In genomic region chr2:147877543-147877904, GRCm38 (mm10) we compare ENCODE assay signal across 8 mouse cellular contexts.
DNase-seq lines count a peak whose midpoint lies in the region; ATAC-seq lines count a peak whose summit lies in the region.
"Had no signal": no experiment of that assay in that cellular context is flagged by ENCODE, and none has a peak within 500 bp of the region (broad histone marks: within the 10 kb centered on the region; RNA-seq: fewer than 3 reads in every experiment).

No protein-coding gene starts in this region.

- H3K36me3 ChIP-seq in lung, embryonic 15.5 days = no peaks in the 10 kb centered on the region
- no peaks in the 10 kb centered on the region for H3K36me3 ChIP-seq in forebrain, embryonic 16.5 days (ENCODE audit: control insufficient read depth, insufficient read depth)
- no peaks in the 10 kb centered on the region for H3K36me3 ChIP-seq in liver, embryonic 12.5 days
- H3K36me3 ChIP-seq in stomach, embryonic 16.5 days (ENCODE audit: control insufficient read depth, insufficient read depth, low read length) = no peaks in the 10 kb centered on the region

- H3K4me3 ChIP-seq in lung, embryonic 15.5 days = peak overlapping the region; percentile 38
- peak overlapping the region; percentile 44 for H3K4me3 ChIP-seq in forebrain, embryonic 16.5 days (replicated peaks; ENCODE audit: low read length)
- H3K4me3 ChIP-seq in liver, embryonic 12.5 days = peak overlapping the region; percentile 33; the same call in 1 of the 2 replicates
- peak overlapping the region; percentile 47 for H3K4me3 ChIP-seq in stomach, embryonic 16.5 days (replicated peaks; ENCODE audit: low read length)
- H3K4me3 ChIP-seq: erythroblast, embryonic 14.5 days had no signal

- DNase-seq in lung, postnatal 14 days = no peak
- no peak for DNase-seq in adrenal gland, postnatal 10 days

- H3K4me1 ChIP-seq in lung, embryonic 15.5 days = peaks cover 18% of the 10 kb centered on the region
- H3K4me1 ChIP-seq in forebrain, embryonic 16.5 days (replicated peaks; ENCODE audit: control insufficient read depth, insufficient read depth, low read length) = peaks cover 22% of the 10 kb centered on the region
- no peaks in the 10 kb centered on the region for H3K4me1 ChIP-seq in liver, embryonic 12.5 days
- peaks cover 11% of the 10 kb centered on the region for H3K4me1 ChIP-seq in stomach, embryonic 16.5 days (ENCODE audit: control insufficient read depth, insufficient read depth, low read length)

- no peaks in the 10 kb centered on the region for H3K27me3 ChIP-seq in lung, embryonic 15.5 days
- H3K27me3 ChIP-seq in forebrain, embryonic 16.5 days (replicated peaks; ENCODE audit: control insufficient read depth, insufficient read depth, low read length) = peaks cover 5% of the 10 kb centered on the region; the same call in 1 of the 2 replicates
- peaks cover 7% of the 10 kb centered on the region; the same call in 1 of the 2 replicates for H3K27me3 ChIP-seq in liver, embryonic 12.5 days (replicated peaks)
- H3K27me3 ChIP-seq in stomach, embryonic 16.5 days (ENCODE audit: control insufficient read depth, insufficient read depth, low read length) = no peaks in the 10 kb centered on the region

- ATAC-seq in lung, embryonic 15.5 days (ENCODE audit: borderline replicate concordance, extremely low read depth, low FRiP score, low TSS enrichment) = no peak
- no peak for ATAC-seq in forebrain, embryonic 16.5 days
- no peak for ATAC-seq in liver, embryonic 12.5 days
- ATAC-seq in stomach, embryonic 16.5 days (ENCODE audit: insufficient read depth, low FRiP score) = no peak
- ATAC-seq in granulocyte monocyte progenitor cell, adult 5-6 weeks (replicated peaks; ENCODE audit: poor library complexity, severe bottlenecking) = no peak

- 9% methylated on average over 4 of the region's 4 CpGs for WGBS in lung, embryonic 15.5 days
- WGBS in forebrain, embryonic 16.5 days = 2% methylated on average over 4 of the region's 4 CpGs
- 24% methylated on average over 4 of the region's 4 CpGs for WGBS in liver, embryonic 12.5 days (ENCODE audit: insufficient replicate concordance)
- WGBS in stomach, embryonic 16.5 days = 5% methylated on average over 4 of the region's 4 CpGs

- peak overlapping the region; percentile 72 for H3K4me2 ChIP-seq in lung, embryonic 15.5 days
- peak overlapping the region; percentile 69 for H3K4me2 ChIP-seq in forebrain, embryonic 16.5 days (ENCODE audit: low read length)
- H3K4me2 ChIP-seq in liver, embryonic 12.5 days = peak overlapping the region; percentile 52
- H3K4me2 ChIP-seq in stomach, embryonic 16.5 days (ENCODE audit: low read depth, low read length) = peak overlapping the region; percentile 59

- H3K27ac ChIP-seq in lung, embryonic 15.5 days = peak overlapping the region; percentile 77
- H3K27ac ChIP-seq in forebrain, embryonic 16.5 days (ENCODE audit: low read length) = no peak overlapping the region
- no peak overlapping the region for H3K27ac ChIP-seq in liver, embryonic 12.5 days
- no peak overlapping the region for H3K27ac ChIP-seq in stomach, embryonic 16.5 days (ENCODE audit: low read length)

- 0 out of 2 replicates have a peak overlapping the region, but pooled peaks have one; percentile 19 for H3K9ac ChIP-seq in lung, embryonic 15.5 days
- peak overlapping the region; percentile 48; the same call in 1 of the 2 replicates for H3K9ac ChIP-seq in forebrain, embryonic 16.5 days (replicated peaks; ENCODE audit: low read depth, low read length)
- no peak overlapping the region for H3K9ac ChIP-seq in liver, embryonic 12.5 days
- H3K9ac ChIP-seq in stomach, embryonic 16.5 days (ENCODE audit: low read length) = 0 out of 2 replicates have a peak overlapping the region, but pooled peaks have one; percentile 54

- no peaks in the 10 kb centered on the region for H3K9me3 ChIP-seq in lung, embryonic 15.5 days
- H3K9me3 ChIP-seq in forebrain, embryonic 16.5 days (ENCODE audit: control insufficient read depth, low read length) = no peaks in the 10 kb centered on the region
- no peaks in the 10 kb centered on the region for H3K9me3 ChIP-seq in liver, embryonic 12.5 days (replicated peaks)
- no peaks in the 10 kb centered on the region for H3K9me3 ChIP-seq in stomach, embryonic 16.5 days (replicated peaks; ENCODE audit: control insufficient read depth, low read length)
